Mouse (Mus musculus): ENCODE data around the gene Vkorc1.

- TF ChIP-seq CTCF (IDR thresholded peaks at IDR 0.05; ENCODE audit: low read depth) (no peak), EP300 (optimal IDR thresholded peaks at IDR 0.05) (no peak)
Measured at GRCm38 (mm10) chr7:127885951-127886350, 9.5 kb downstream of the Vkorc1 start.

Measured in stomach, postnatal 0 days (tissue).